Mouse (Mus musculus) embryonic fibroblast, embryonic 13.5 days (primary cell): ENCODE measurements around the gene Lin28b.

ENCODE experiments used
- CTCF ChIP-seq: IDR thresholded peaks from 2 replicates; pipeline ENCODE4 v1.5.1; 2011; ENCODE audit warnings: mild to moderate bottlenecking, control low read depth, low read length, moderate library complexity, borderline replicate concordance; ENCODE audit not compliant: insufficient read depth
- POLR2A ChIP-seq: IDR thresholded peaks from 2 replicates; pipeline ENCODE4 v1.6.1; 2011; ENCODE audit warnings: low read depth, mild to moderate bottlenecking, control low read depth, low read length, moderate library complexity

DNA sequence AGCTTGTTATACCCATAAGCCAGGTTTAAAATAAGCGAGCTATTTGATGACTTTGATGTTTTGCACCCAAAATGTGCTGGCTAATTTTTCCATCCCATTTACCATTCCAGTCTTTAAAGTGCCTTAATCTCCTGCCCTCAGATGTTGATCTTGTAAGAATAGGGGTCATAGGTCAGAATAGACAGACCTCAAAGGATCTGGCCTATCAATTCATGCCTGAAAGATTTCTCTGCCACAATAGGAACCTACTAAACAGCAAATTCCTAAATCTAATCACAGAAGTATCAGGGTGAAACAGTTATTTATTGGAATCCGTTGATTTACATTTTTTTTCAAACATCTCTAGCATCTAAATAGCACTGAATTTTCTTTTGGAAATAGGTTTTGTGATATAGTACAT lies 74.5 kb downstream of the Lin28b start:
- no peak for TF ChIP-seq POLR2A
- no peak for TF ChIP-seq CTCF
